Mouse (Mus musculus) duodenum, adult 2 months (tissue): Measurements from ENCODE around the gene Plek. TPM values are rescaled to one million over a fixed set of nuclear protein-coding genes. Genes with fewer than 3 reads are reported as not detected.

Source experiments
- polyA plus RNA-seq: library from polyadenylated mRNA; depleted of rRNA; stranded (reverse); fragments of >200 nt; gene quantifications from 2 replicates; pipeline ENCODE4 v1.2.3, GENCODE M21; 2012; ENCODE audit warnings: low replicate concordance; rRNA removed

Gene Plek
- polyA plus RNA-seq: 0.09 TPM in 1 of 2 replicates, not detected in the other

GRCm38 (mm10) chr11:17051545-17052475, at the start of gene Plek, which contains the start of gene Cnrip1:
Plek (minus strand) TSS chr11:17052381.
Cnrip1 (plus strand) TSS chr11:17051586.

GRCm38 (mm10) chr11:16950976-16951760, 101.0 kb downstream of the Plek start, which contains the start of gene Fbxo48:
Fbxo48 (plus strand) TSS chr11:16951375.

Other genes with a start within 250 kb of the Plek start
- gene Fbxo48, start 101.0 kb downstream of the Plek start, polyA plus RNA-seq: 0.06 and 0.44 TPM in 2 replicates
- gene Cnrip1, start 795 bp downstream of the Plek start, polyA plus RNA-seq: 2.3 and 3.2 TPM in 2 replicates
- 75.6 and 87.8 TPM in 2 replicates for gene Ppp3r1, start 106.9 kb upstream of the Plek start, polyA plus RNA-seq
- 3.0 and 3.5 TPM in 2 replicates for gene Wdr92, start 129.7 kb upstream of the Plek start, polyA plus RNA-seq
- 1.3 and 1.4 TPM in 2 replicates for gene Pno1, start 159.2 kb upstream of the Plek start, polyA plus RNA-seq
- 3.3 and 6.0 TPM in 2 replicates for gene C1d, start 205.2 kb upstream of the Plek start, polyA plus RNA-seq